Mouse (Mus musculus): Measurements from ENCODE around the gene Gm21244.
"Not testable (repeated sequence)": the region's sequence is repeated elsewhere in the genome, so short reads cannot be mapped to it uniquely, and the experiment has no call there.

The Gm21244 gene

DNA sequence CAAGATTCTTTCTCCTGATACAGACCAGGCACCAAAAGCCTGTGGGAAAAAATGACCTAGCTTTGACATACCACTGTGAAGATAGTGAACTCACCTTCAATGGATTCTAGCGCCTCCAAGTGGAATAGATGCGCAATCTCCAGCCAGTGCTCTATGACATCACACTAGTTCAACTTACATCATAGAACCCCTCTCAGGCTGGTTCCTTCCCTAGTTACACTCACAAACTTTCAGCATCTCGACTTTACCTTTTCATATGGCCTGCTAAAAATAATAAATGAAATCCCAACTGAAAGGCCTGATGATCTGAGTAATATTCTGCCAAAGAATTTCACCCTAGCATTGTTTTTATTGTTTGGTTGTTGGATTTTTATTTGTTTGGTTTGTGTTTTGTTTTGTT, at the start of gene Gm21244:
Gene Gm21244 (minus strand): TSS at position 101 of the 400 bp plus-strand sequence.
- not testable (repeated sequence) for ATAC-seq (ENCODE audit: insufficient number of reproducible peaks, low FRiP score, low TSS enrichment)
